Mouse (Mus musculus) cerebellum, adult 2 months (tissue): ENCODE results near the gene Ift52.

Experiments
- CTCF ChIP-seq: fragments of 200-500 bp; IDR thresholded peaks from 2 replicates; pipeline ENCODE4 v1.5.1; 2011; ENCODE audit warnings: low read depth, mild to moderate bottlenecking, control low read depth, low read length, moderate library complexity, borderline replicate concordance; ENCODE audit not compliant: insufficient read depth
- POLR2A ChIP-seq: fragments of 200-500 bp; IDR thresholded peaks from 2 replicates; pipeline ENCODE4 v1.6.1; 2011; ENCODE audit warnings: low read length, control low read depth, borderline replicate concordance; ENCODE audit not compliant: insufficient read depth

DNA sequence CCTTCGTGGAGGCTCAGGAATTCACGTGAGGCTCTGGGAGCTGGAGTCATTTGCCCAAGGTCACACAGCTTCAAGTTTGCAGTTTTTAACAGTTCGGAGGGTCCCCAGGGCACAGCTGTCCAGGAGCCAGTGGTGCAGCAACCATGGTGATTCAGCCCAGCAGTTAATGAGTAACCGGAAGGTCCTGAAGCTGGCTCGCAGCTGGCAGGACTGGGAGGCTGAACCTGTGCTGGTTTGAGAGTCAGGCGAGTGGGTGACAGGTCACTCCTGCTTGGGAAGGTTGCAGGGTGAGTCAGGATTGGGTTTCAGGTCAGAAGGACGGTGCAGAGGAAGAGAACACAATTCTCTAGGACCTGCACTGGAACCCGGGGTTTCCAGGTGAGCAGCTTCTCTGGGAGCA is 29.9 kb upstream of the Ift52 start, which contains the start of gene Sgk2:
- TF ChIP-seq POLR2A: no peak
- no peak for TF ChIP-seq CTCF
